Mouse (Mus musculus) liver, adult 2 months (tissue): ENCODE data around the gene Gadd45a.

Experiments
- CTCF ChIP-seq: fragments of 200-500 bp; IDR thresholded peaks from 2 replicates; pipeline ENCODE4 v1.5.1; 2011; ENCODE audit warnings: low read depth, low read length, control low read depth
- POLR2A ChIP-seq: fragments of 200-500 bp; IDR thresholded peaks from 2 replicates; pipeline ENCODE4 v1.6.1; 2011; ENCODE audit warnings: low read length, control low read depth; ENCODE audit not compliant: insufficient read depth; ENCODE audit errors: extremely low read depth

- no peak for TF ChIP-seq CTCF
- no peak for TF ChIP-seq POLR2A
Measured at GRCm38 (mm10) chr6:67010370-67011216, 26.7 kb downstream of the Gadd45a start.
